Mouse (Mus musculus): Measurements from ENCODE around the gene Abcb8. TPM values are rescaled to one million over a fixed set of nuclear protein-coding genes. Genes with fewer than 3 reads are reported as not detected.

Abcb8 gene
- polyA plus RNA-seq, 2 experiments, result 16.9 to 18.0 TPM

- no peak overlapping the region for H3K4me3 ChIP-seq (ENCODE audit: insufficient read depth in 1 of 2, low read depth in 2 of 2, low read length in 2 of 2)
- H3K9ac ChIP-seq (replicated peaks), result no peak overlapping the region
- no peak for DNase-seq (ENCODE audit: low read depth in 3 of 3, low spot score in 3 of 3)
- H3K36me3 ChIP-seq (replicated peaks; ENCODE audit: control insufficient read depth, insufficient read depth, low read depth), result no peaks in the 10 kb centered on the region
- H3K27ac ChIP-seq, result no peak overlapping the region
- 61% methylated on average over 10 of the region's 10 CpGs for WGBS (ENCODE audit: insufficient replicate concordance)
- no peaks in the 10 kb centered on the region for H3K9me3 ChIP-seq (ENCODE audit: control insufficient read depth, low read length)
- peaks cover 3 to 22% of the 10 kb centered on the region in 2 experiments for H3K4me1 ChIP-seq (replicated peaks; ENCODE audit: control insufficient read depth in 2 of 2, insufficient read depth in 2 of 2, low read length in 1 of 2)
- no peak overlapping the region for H3K4me2 ChIP-seq (ENCODE audit: low read depth)
- no peak for ATAC-seq (ENCODE audit: insufficient read depth)
- TF ChIP-seq EP300 (IDR thresholded peaks at IDR 0.05; ENCODE audit: low read depth), result no peak
- TF ChIP-seq CTCF (IDR thresholded peaks at IDR 0.05; ENCODE audit: low read depth), result no peak
- H3K27me3 ChIP-seq (ENCODE audit: control insufficient read depth, insufficient read depth, low read length), result peaks cover 25% of the 10 kb centered on the region
These were observed 7.4 kb upstream of the Abcb8 start for GRCm38 (mm10) chr5:24385887-24386550.

- WGBS (ENCODE audit: insufficient replicate concordance), result under 1% methylated on average over 73 of the region's 73 CpGs
These were observed 5.9 kb upstream of the Abcb8 start for GRCm38 (mm10) chr5:24387264-24388241.

GRCm38 (mm10) chr5:24388246-24388915, 5.1 kb upstream of the Abcb8 start:
- no peak overlapping the region for H3K27ac ChIP-seq
- H3K4me1 ChIP-seq (replicated peaks; ENCODE audit: control insufficient read depth in 2 of 2, insufficient read depth in 2 of 2, low read length in 1 of 2), result peaks cover 0 to 20% of the 10 kb centered on the region in 2 experiments; a peak in 3 of 4 replicates
- WGBS (ENCODE audit: insufficient replicate concordance), result 22% methylated on average over 26 of the region's 26 CpGs
- no peaks in the 10 kb centered on the region for H3K9me3 ChIP-seq (ENCODE audit: control insufficient read depth, low read length)
- ATAC-seq (ENCODE audit: insufficient read depth) (no peak), DNase-seq (ENCODE audit: low read depth in 3 of 3, low spot score in 3 of 3) (no peak)
- no peaks in the 10 kb centered on the region for H3K36me3 ChIP-seq (replicated peaks; ENCODE audit: control insufficient read depth, insufficient read depth, low read depth)
- no peak for TF ChIP-seq EP300 (IDR thresholded peaks at IDR 0.05; ENCODE audit: low read depth)
- no peak for TF ChIP-seq CTCF (IDR thresholded peaks at IDR 0.05; ENCODE audit: low read depth)
- H3K9ac ChIP-seq (replicated peaks), result no peak overlapping the region
- H3K4me2 ChIP-seq (ENCODE audit: low read depth), result peak overlapping the region; percentile 67
- H3K27me3 ChIP-seq (ENCODE audit: control insufficient read depth, insufficient read depth, low read length), result peaks cover 25% of the 10 kb centered on the region
- peak overlapping the region in 1 of 2 experiments; percentile 28; a peak in 3 of 4 replicates for H3K4me3 ChIP-seq (ENCODE audit: insufficient read depth in 1 of 2, low read depth in 2 of 2, low read length in 2 of 2)

More at GRCm38 (mm10) chr5:24387264-24388241, 5.9 kb upstream of the Abcb8 start:
- no peak for TF ChIP-seq EP300 (IDR thresholded peaks at IDR 0.05; ENCODE audit: low read depth)
- peak; percentile 32 for TF ChIP-seq CTCF (IDR thresholded peaks at IDR 0.05; ENCODE audit: low read depth)
- Histone ChIP-seq H3K4me2 (ENCODE audit: low read depth) (peak overlapping the region; percentile 67), H3K36me3 (replicated peaks; ENCODE audit: control insufficient read depth, insufficient read depth, low read depth) (no peaks in the 10 kb centered on the region), H3K27ac (no peak overlapping the region), H3K27me3 (ENCODE audit: control insufficient read depth, insufficient read depth, low read length) (peaks cover 25% of the 10 kb centered on the region), H3K4me3 (ENCODE audit: insufficient read depth in 1 of 2, low read depth in 2 of 2, low read length in 2 of 2) (peak overlapping the region in 1 of 2 experiments; percentile 28; a peak in 3 of 4 replicates), H3K9ac (replicated peaks) (no peak overlapping the region), H3K4me1 (replicated peaks; ENCODE audit: control insufficient read depth in 2 of 2, insufficient read depth in 2 of 2, low read length in 1 of 2) (peaks cover 3 to 22% of the 10 kb centered on the region in 2 experiments), H3K9me3 (ENCODE audit: control insufficient read depth, low read length) (no peaks in the 10 kb centered on the region)
- no peak for ATAC-seq (ENCODE audit: insufficient read depth)
- no peak for DNase-seq (ENCODE audit: low read depth in 3 of 3, low spot score in 3 of 3)

DNA sequence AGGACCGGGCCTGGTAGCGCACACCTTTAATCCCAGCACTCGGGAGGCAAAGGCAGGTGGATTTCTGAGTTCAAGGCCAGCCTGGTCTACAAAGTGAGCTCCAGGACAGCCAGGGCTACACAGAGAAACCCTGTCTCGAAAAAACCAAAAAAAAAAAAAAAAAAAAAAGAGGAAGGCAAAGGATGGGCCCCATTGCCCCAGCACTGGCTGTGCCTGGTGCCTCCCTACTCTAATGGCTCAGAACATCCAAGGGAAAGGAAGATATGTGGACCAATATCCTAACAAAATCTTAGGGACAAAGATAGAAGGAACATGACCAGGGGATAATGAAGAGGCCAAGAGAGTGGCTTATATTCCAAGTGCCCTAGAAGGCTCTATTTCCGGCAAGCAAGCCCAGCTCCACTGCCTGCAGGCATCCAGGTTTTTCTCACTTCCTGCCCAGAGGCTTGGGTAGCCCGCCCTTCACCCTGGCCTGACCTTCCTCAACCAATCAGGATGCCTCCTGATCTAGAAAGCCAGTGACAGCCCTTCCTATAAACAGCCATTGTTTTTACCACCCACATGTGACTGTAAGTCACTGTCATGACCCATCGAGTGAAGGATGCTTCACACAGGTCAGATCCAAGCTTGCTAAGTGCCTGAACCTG, 4.3 kb upstream of the Abcb8 start:
- ATAC-seq (ENCODE audit: insufficient read depth) (no peak), DNase-seq (ENCODE audit: low read depth in 3 of 3, low spot score in 3 of 3) (no peak)
- Histone ChIP-seq H3K4me1 (replicated peaks; ENCODE audit: control insufficient read depth in 2 of 2, insufficient read depth in 2 of 2, low read length in 1 of 2) (peaks cover 5 to 21% of the 10 kb centered on the region in 2 experiments; a peak in 3 of 4 replicates), H3K9ac (replicated peaks) (no peak overlapping the region), H3K9me3 (ENCODE audit: control insufficient read depth, low read length) (no peaks in the 10 kb centered on the region), H3K27me3 (ENCODE audit: control insufficient read depth, insufficient read depth, low read length) (peaks cover 25% of the 10 kb centered on the region), H3K4me2 (ENCODE audit: low read depth) (peak overlapping the region; percentile 14; the same call in 1 of the 2 replicates), H3K36me3 (replicated peaks; ENCODE audit: control insufficient read depth, insufficient read depth, low read depth) (no peaks in the 10 kb centered on the region), H3K27ac (no peak overlapping the region), H3K4me3 (ENCODE audit: insufficient read depth in 1 of 2, low read depth in 2 of 2, low read length in 2 of 2) (no peak overlapping the region)
- WGBS (ENCODE audit: insufficient replicate concordance), result 46% methylated on average over 6 of the region's 7 CpGs
- TF ChIP-seq CTCF (IDR thresholded peaks at IDR 0.05; ENCODE audit: low read depth) (no peak), EP300 (IDR thresholded peaks at IDR 0.05; ENCODE audit: low read depth) (no peak)

Data from liver, embryonic 14.5 days (tissue).